Mouse (Mus musculus) heart, embryonic 13.5 days (tissue): ENCODE measurements around the gene Tmem219. TPM values are rescaled to one million over a fixed set of nuclear protein-coding genes. Genes with fewer than 3 reads are reported as not detected.

ENCODE experiments used
- ATAC-seq: fragments of 200-750 bp; cut with Nextera tagmentation; 2 replicates; pipeline ENCODE4 v1.8.0; 2017; ENCODE audit warnings: moderate TSS enrichment; ENCODE audit not compliant: insufficient number of reproducible peaks, low FRiP score, low TSS enrichment; ENCODE audit errors: extremely low read depth
- H3K27ac ChIP-seq: fragments of 300-500 bp; sonication (generic); replicated peaks from 2 replicates; pipeline ENCODE4 v1.5.1; 2015; ENCODE audit warnings: moderate library complexity, mild to moderate bottlenecking, inconsistent platforms
- H3K27me3 ChIP-seq: fragments of 300-500 bp; sonication (generic); replicated peaks from 2 replicates; pipeline ENCODE4 v1.6.1; 2015; ENCODE audit warnings: mild to moderate bottlenecking, inconsistent platforms
- H3K36me3 ChIP-seq: fragments of 300-500 bp; sonication (generic); 2 replicates; pipeline ENCODE4 v1.6.1; 2015; ENCODE audit warnings: mild to moderate bottlenecking, inconsistent platforms
- H3K4me1 ChIP-seq: fragments of 300-500 bp; sonication (generic); 2 replicates; pipeline ENCODE4 v1.6.1; 2015; ENCODE audit warnings: inconsistent platforms
- H3K4me2 ChIP-seq: fragments of 300-500 bp; sonication (generic); 2 replicates; pipeline ENCODE4 v1.6.1; 2015; ENCODE audit warnings: inconsistent platforms, mild to moderate bottlenecking, moderate library complexity
- H3K4me3 ChIP-seq: fragments of 300-500 bp; sonication (generic); 2 replicates; pipeline ENCODE4 v1.5.1; 2015; ENCODE audit warnings: moderate library complexity, mild to moderate bottlenecking, inconsistent platforms
- H3K9ac ChIP-seq: fragments of 300-500 bp; sonication (generic); 2 replicates; pipeline ENCODE4 v1.6.1; 2015; ENCODE audit warnings: inconsistent platforms, mild to moderate bottlenecking, moderate library complexity
- H3K9me3 ChIP-seq: fragments of 300-500 bp; sonication (generic); 2 replicates; pipeline ENCODE4 v1.6.1; 2016; ENCODE audit warnings: inconsistent platforms
- WGBS: fragments of 180-500 bp; shearing (Covaris S2); methylation state at CpG from one replicate; pipeline ENCODE4 v1.1.7; 2015; ENCODE audit warnings: mixed read lengths; 5-methylcytosine and 5-hydroxymethylcytosine counted together
- polyA plus RNA-seq: library from polyadenylated mRNA; unstranded; fragments of >200 nt; fragmentation: Nextera tagmentation; extraction: Ambion mirVana; gene quantifications from 2 replicates; pipeline ENCODE4 v1.2.1, GENCODE M21; 2015

Tmem219 gene
- polyA plus RNA-seq, 1 experiment from 2014 or later = 20.4 TPM

GRCm38 (mm10) chr7:126843276-126843675, 79.4 kb downstream of the Tmem219 start:
- no peaks in the 10 kb centered on the region for H3K9me3 ChIP-seq
- no peak overlapping the region for H3K4me2 ChIP-seq
- H3K27me3 ChIP-seq = peaks cover 39% of the 10 kb centered on the region
- H3K27ac ChIP-seq = no peak overlapping the region
- no peaks in the 10 kb centered on the region for H3K36me3 ChIP-seq
- H3K4me1 ChIP-seq = peaks cover 12% of the 10 kb centered on the region
- WGBS = 65% methylated on average over 9 of the region's 9 CpGs
- H3K4me3 ChIP-seq = no peak overlapping the region
- no peak overlapping the region for H3K9ac ChIP-seq
- no peak for ATAC-seq

Other genes starting within 250 kb of the Tmem219 start
- 5.8 and 6.2 TPM in 2 replicates for gene Sult1a1, start 246.5 kb downstream of the Tmem219 start, polyA plus RNA-seq
- 109 and 124 TPM in 2 replicates for gene Bola2, start 227.5 kb downstream of the Tmem219 start, polyA plus RNA-seq
- gene Slx1b, start 227.1 kb downstream of the Tmem219 start, polyA plus RNA-seq = 6.9 and 7.1 TPM in 2 replicates
- 11.8 and 16.6 TPM in 2 replicates for gene Coro1a, start 215.1 kb downstream of the Tmem219 start, polyA plus RNA-seq
- 57.5 and 65.5 TPM in 2 replicates for gene Mapk3, start 163.3 kb downstream of the Tmem219 start, polyA plus RNA-seq
- 1.2 and 1.4 TPM in 2 replicates for gene Gdpd3, start 156.6 kb downstream of the Tmem219 start, polyA plus RNA-seq
- gene Ypel3, start 146.0 kb downstream of the Tmem219 start, polyA plus RNA-seq = 79.1 and 86.2 TPM in 2 replicates
- gene Tbx6, start 141.4 kb downstream of the Tmem219 start, polyA plus RNA-seq = 0.32 and 0.33 TPM in 2 replicates
- gene Ppp4c, start 130.4 kb downstream of the Tmem219 start, polyA plus RNA-seq = 151 and 166 TPM in 2 replicates
- gene Fam57b, start 125.2 kb downstream of the Tmem219 start, polyA plus RNA-seq = 0.29 and 0.32 TPM in 2 replicates
- gene 4930451I11Rik, start 91.3 kb downstream of the Tmem219 start, polyA plus RNA-seq = not detected in 2 replicates
- gene Doc2a, start 75.5 kb downstream of the Tmem219 start, polyA plus RNA-seq = 0.15 and 0.17 TPM in 2 replicates
- 18.8 and 23.1 TPM in 2 replicates for gene Hirip3, start 60.9 kb downstream of the Tmem219 start, polyA plus RNA-seq
- gene Ino80e, start 60.5 kb downstream of the Tmem219 start, polyA plus RNA-seq = 55.6 and 55.8 TPM in 2 replicates
- gene Taok2, start 38.2 kb downstream of the Tmem219 start, polyA plus RNA-seq = 31.8 and 32.1 TPM in 2 replicates
- gene Kctd13, start 6.0 kb upstream of the Tmem219 start, polyA plus RNA-seq = 13.1 and 14.0 TPM in 2 replicates
- 0.20 TPM in 2 replicates for gene Asphd1, start 26.7 kb upstream of the Tmem219 start, polyA plus RNA-seq
- gene Sez6l2, start 27.6 kb upstream of the Tmem219 start, polyA plus RNA-seq = 0.19 and 0.73 TPM in 2 replicates
- gene Cdipt, start 53.0 kb upstream of the Tmem219 start, polyA plus RNA-seq = 69.5 and 79.9 TPM in 2 replicates
- gene Cdiptos, start 53.2 kb upstream of the Tmem219 start, polyA plus RNA-seq = 0.59 and 1.7 TPM in 2 replicates
- gene Mvp, start 91.7 kb upstream of the Tmem219 start, polyA plus RNA-seq = 11.2 and 11.9 TPM in 2 replicates
- gene Pagr1b, start 93.6 kb upstream of the Tmem219 start, polyA plus RNA-seq = 0.38 and 0.44 TPM in 2 replicates
- gene Pagr1a, start 94.4 kb upstream of the Tmem219 start, polyA plus RNA-seq = 55.6 and 76.2 TPM in 2 replicates
- 13.8 and 25.7 TPM in 2 replicates for gene Gm42742, start 98.2 kb upstream of the Tmem219 start, polyA plus RNA-seq
- 1.6 TPM in 2 replicates for gene Prrt2, start 98.3 kb upstream of the Tmem219 start, polyA plus RNA-seq
- gene Maz, start 104.1 kb upstream of the Tmem219 start, polyA plus RNA-seq = 31.0 and 34.5 TPM in 2 replicates
- 72.4 and 79.2 TPM in 2 replicates for gene Kif22, start 119.6 kb upstream of the Tmem219 start, polyA plus RNA-seq
- gene Zg16, start 164.4 kb upstream of the Tmem219 start, polyA plus RNA-seq = not detected in 2 replicates
- 1.0 and 1.1 TPM in 2 replicates for gene AI467606, start 168.4 kb upstream of the Tmem219 start, polyA plus RNA-seq
- 3.2 and 4.7 TPM in 2 replicates for gene Qprt, start 199.3 kb upstream of the Tmem219 start, polyA plus RNA-seq
- 0.13 and 0.36 TPM in 2 replicates for gene Spn, start 214.9 kb upstream of the Tmem219 start, polyA plus RNA-seq